Mouse (Mus musculus) ovary, postnatal 14 days (tissue): ENCODE data around the gene Olfr64.

Experiments used
- DNase-seq: peaks from one replicate; pipeline ENCODE4 v3.0.0; 2022; ENCODE audit warnings: low spot score

Gene Olfr64

GRCm38 (mm10) chr7:103894385-103894784 lies at the start of gene Olfr64:
Olfr64 (minus strand) TSS chr7:103894485.
- DNase-seq: no peak

- DNase-seq: peak; percentile 17
Observed at GRCm38 (mm10) chr7:103942730-103943129, 48.4 kb upstream of the Olfr64 start.

- DNase-seq: no peak
Observed at GRCm38 (mm10) chr7:103934264-103934663, 40.0 kb upstream of the Olfr64 start, which contains the start of gene Olfr632. Olfr632 (plus strand) TSS chr7:103934347.

GRCm38 (mm10) chr7:103928525-103928924 lies 34.2 kb upstream of the Olfr64 start, which contains the start of gene Olfr631:
Olfr631 (plus strand) TSS chr7:103928825.
- no peak for DNase-seq

- DNase-seq: no peak
Observed at GRCm38 (mm10) chr7:103915338-103915737, 21.1 kb upstream of the Olfr64 start.

GRCm38 (mm10) chr7:103912969-103913511 lies 18.8 kb upstream of the Olfr64 start:
- no peak for DNase-seq

GRCm38 (mm10) chr7:103910047-103910446 lies 15.8 kb upstream of the Olfr64 start:
- no peak for DNase-seq

GRCm38 (mm10) chr7:103903187-103903586 lies 8.9 kb upstream of the Olfr64 start, which contains the start of gene Olfr65:
Olfr65 (plus strand) TSS chr7:103903487.
- no peak for DNase-seq

- no peak for DNase-seq
Observed at GRCm38 (mm10) chr7:103886152-103886551, 8.1 kb downstream of the Olfr64 start, which contains the start of gene Olfr66. Olfr66 (minus strand) TSS chr7:103886252.

- no peak for DNase-seq
Observed at GRCm38 (mm10) chr7:103877093-103877492, 17.2 kb downstream of the Olfr64 start.

- no peak for DNase-seq
Observed at GRCm38 (mm10) chr7:103874451-103874850, 19.8 kb downstream of the Olfr64 start.

- DNase-seq: no peak
Observed at GRCm38 (mm10) chr7:103873064-103873463, 21.2 kb downstream of the Olfr64 start.

GRCm38 (mm10) chr7:103870667-103871066 lies 23.6 kb downstream of the Olfr64 start:
- DNase-seq: no peak

- no peak for DNase-seq
Observed at GRCm38 (mm10) chr7:103865716-103866115, 28.6 kb downstream of the Olfr64 start.

- no peak for DNase-seq
Observed at GRCm38 (mm10) chr7:103861531-103861930, 32.8 kb downstream of the Olfr64 start.

GRCm38 (mm10) chr7:103860855-103861254 lies 33.4 kb downstream of the Olfr64 start:
- DNase-seq: no peak

GRCm38 (mm10) chr7:103859076-103859475 lies 35.2 kb downstream of the Olfr64 start:
- DNase-seq: no peak

GRCm38 (mm10) chr7:103854669-103855068 lies 39.6 kb downstream of the Olfr64 start:
- no peak for DNase-seq

- DNase-seq: no peak
Observed at GRCm38 (mm10) chr7:103853090-103853489, 41.2 kb downstream of the Olfr64 start, which contains the start of gene Hbb-y. Hbb-y (minus strand) TSS chr7:103853216.

- no peak for DNase-seq
Observed at GRCm38 (mm10) chr7:103844525-103845325, 49.6 kb downstream of the Olfr64 start.

- DNase-seq: no peak
Observed at GRCm38 (mm10) chr7:103843034-103843433, 51.3 kb downstream of the Olfr64 start, which contains the start of gene Hbb-bh1. Hbb-bh1 (minus strand) TSS chr7:103843164.

GRCm38 (mm10) chr7:103840268-103840667 lies 54.0 kb downstream of the Olfr64 start, which contains the start of gene Hbb-bh2:
Hbb-bh2 (minus strand) TSS chr7:103840520.
- DNase-seq: no peak
